Mouse (Mus musculus): ENCODE data around the gene Pin1.

DNA sequence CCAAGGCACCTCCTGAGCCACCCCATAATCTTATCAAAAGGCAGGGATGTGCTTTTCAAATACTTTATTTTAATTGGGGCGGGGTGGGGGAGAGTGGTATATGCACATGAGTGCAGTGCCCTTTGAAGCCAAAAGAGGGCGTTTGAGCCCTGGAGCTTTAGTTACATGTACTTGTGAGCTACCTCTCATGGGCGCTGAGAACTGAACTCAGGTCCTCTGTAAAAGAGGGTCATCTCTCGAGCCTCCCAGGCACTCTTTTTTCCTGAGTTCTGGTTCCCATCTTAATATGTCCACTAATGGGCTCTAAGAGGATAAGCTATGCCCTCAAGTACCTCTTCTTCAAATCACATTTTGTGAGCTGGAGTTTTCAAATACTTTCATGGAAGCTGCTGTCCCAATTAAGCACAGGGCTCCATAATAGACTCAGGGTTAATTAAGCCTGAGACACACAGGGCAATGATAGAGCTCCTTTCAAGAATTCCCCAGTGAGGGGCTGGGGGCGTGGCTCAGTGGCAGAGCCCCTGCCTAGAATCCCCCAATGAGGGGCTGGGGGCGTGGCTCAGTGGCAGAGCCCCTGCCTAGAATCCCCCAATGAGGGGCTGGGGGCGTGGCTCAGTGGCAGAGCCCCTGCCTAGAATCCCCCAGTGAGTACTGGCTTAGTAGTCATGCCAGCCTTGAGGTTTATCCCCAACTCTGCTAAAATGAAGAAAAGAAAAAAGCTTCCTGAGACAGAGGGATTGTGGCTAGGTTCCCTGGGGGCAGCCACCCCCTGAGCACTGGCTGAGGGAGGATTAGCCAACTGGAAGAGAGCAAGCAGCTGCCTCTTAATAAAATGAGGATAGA is 29.9 kb downstream of the Pin1 start:
- no peak for TF ChIP-seq GATA1 (IDR thresholded peaks at IDR 0.05; ENCODE audit: low read length)
- TF ChIP-seq TAL1 (IDR thresholded peaks at IDR 0.05; ENCODE audit: low read length), result no peak
